Mouse (Mus musculus): Measurements from ENCODE around the gene F2r. TPM values are rescaled to one million over a fixed set of nuclear protein-coding genes. Genes with fewer than 3 reads are reported as not detected.

F2r gene
- polyA plus RNA-seq, 1 experiment = 1.1 TPM

- TF ChIP-seq POLR2A (IDR thresholded peaks at IDR 0.05; ENCODE audit: control insufficient read depth, low read depth, low read length) = 0 out of 2 replicates have a peak, but pooled peaks have one; percentile 5
- no peak for TF ChIP-seq CTCF (IDR thresholded peaks at IDR 0.05; ENCODE audit: control insufficient read depth, insufficient read depth, insufficient replicate concordance, low read depth, low read length)
- Histone ChIP-seq H3K4me3 (ENCODE audit: control insufficient read depth, low read depth, low read length) (peak overlapping the region; percentile 88), H3K27ac (ENCODE audit: control insufficient read depth, insufficient read depth, low read depth, low read length) (no peak overlapping the region; the same call in 1 of the 2 replicates), H3K27me3 (ENCODE audit: control insufficient read depth, insufficient read depth, low read length) (peaks cover 2% of the 10 kb centered on the region; the same call in 1 of the 2 replicates), H3K4me1 (ENCODE audit: control insufficient read depth, insufficient read depth, low read length) (peaks cover 9% of the 10 kb centered on the region), H3K36me3 (ENCODE audit: control insufficient read depth, insufficient read depth, low read length) (no peaks in the 10 kb centered on the region)
These were observed 566 bp downstream of the F2r start for GRCm38 (mm10) chr13:95617671-95618171.

GRCm38 (mm10) chr13:95617082-95617670 lies 1.1 kb downstream of the F2r start:
- Histone ChIP-seq H3K36me3 (ENCODE audit: control insufficient read depth, insufficient read depth, low read length) (no peaks in the 10 kb centered on the region), H3K27me3 (ENCODE audit: control insufficient read depth, insufficient read depth, low read length) (peaks cover 2% of the 10 kb centered on the region; the same call in 1 of the 2 replicates), H3K27ac (ENCODE audit: control insufficient read depth, insufficient read depth, low read depth, low read length) (no peak overlapping the region), H3K4me3 (ENCODE audit: control insufficient read depth, low read depth, low read length) (peak overlapping the region; percentile 88; the same call in 1 of the 2 replicates), H3K4me1 (ENCODE audit: control insufficient read depth, insufficient read depth, low read length) (peaks cover 9% of the 10 kb centered on the region)
- TF ChIP-seq CTCF (IDR thresholded peaks at IDR 0.05; ENCODE audit: control insufficient read depth, insufficient read depth, insufficient replicate concordance, low read depth, low read length) (no peak), POLR2A (IDR thresholded peaks at IDR 0.05; ENCODE audit: control insufficient read depth, low read depth, low read length) (no peak)

DNA sequence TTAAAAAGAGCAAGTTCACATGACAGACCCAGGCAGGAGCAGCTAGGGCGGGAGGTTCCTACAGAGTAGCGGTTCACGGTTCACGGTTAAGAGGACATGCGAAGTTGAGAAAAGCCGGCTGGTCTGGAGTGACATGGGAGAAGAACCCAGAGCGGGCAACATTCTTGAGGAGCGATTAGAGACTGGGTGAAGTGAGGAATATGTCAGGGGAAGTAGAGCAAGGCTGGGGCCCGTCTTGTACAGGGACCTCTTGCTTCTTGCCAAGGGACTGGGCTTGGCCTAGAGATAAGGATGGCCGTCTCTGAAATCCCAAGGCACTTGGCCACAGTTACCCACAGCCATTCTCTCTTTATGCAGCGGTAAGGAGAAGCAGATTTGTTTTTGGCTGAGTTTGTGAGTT lies 1.8 kb downstream of the F2r start:
- Histone ChIP-seq H3K4me3 (ENCODE audit: control insufficient read depth, low read depth, low read length) (no peak overlapping the region), H3K36me3 (ENCODE audit: control insufficient read depth, insufficient read depth, low read length) (no peaks in the 10 kb centered on the region), H3K4me1 (ENCODE audit: control insufficient read depth, insufficient read depth, low read length) (peaks cover 9% of the 10 kb centered on the region), H3K27ac (ENCODE audit: control insufficient read depth, insufficient read depth, low read depth, low read length) (no peak overlapping the region), H3K27me3 (ENCODE audit: control insufficient read depth, insufficient read depth, low read length) (peaks cover 2% of the 10 kb centered on the region; the same call in 1 of the 2 replicates)
- no peak for TF ChIP-seq CTCF (IDR thresholded peaks at IDR 0.05; ENCODE audit: control insufficient read depth, insufficient read depth, insufficient replicate concordance, low read depth, low read length)
- no peak for TF ChIP-seq POLR2A (IDR thresholded peaks at IDR 0.05; ENCODE audit: control insufficient read depth, low read depth, low read length)

GRCm38 (mm10) chr13:95614757-95615156 lies 3.5 kb downstream of the F2r start:
- no peaks in the 10 kb centered on the region for H3K36me3 ChIP-seq (ENCODE audit: control insufficient read depth, insufficient read depth, low read length)
- peaks cover 9% of the 10 kb centered on the region for H3K4me1 ChIP-seq (ENCODE audit: control insufficient read depth, insufficient read depth, low read length)
- H3K27ac ChIP-seq (ENCODE audit: control insufficient read depth, insufficient read depth, low read depth, low read length) = no peak overlapping the region
- no peak overlapping the region for H3K4me3 ChIP-seq (ENCODE audit: control insufficient read depth, low read depth, low read length)
- H3K27me3 ChIP-seq (ENCODE audit: control insufficient read depth, insufficient read depth, low read length) = peaks cover 2% of the 10 kb centered on the region; the same call in 1 of the 2 replicates
- TF ChIP-seq POLR2A (IDR thresholded peaks at IDR 0.05; ENCODE audit: control insufficient read depth, low read depth, low read length) (no peak), CTCF (IDR thresholded peaks at IDR 0.05; ENCODE audit: control insufficient read depth, insufficient read depth, insufficient replicate concordance, low read depth, low read length) (no peak)

GRCm38 (mm10) chr13:95612243-95612642 lies 6.0 kb downstream of the F2r start:
- no peaks in the 10 kb centered on the region for H3K36me3 ChIP-seq (ENCODE audit: control insufficient read depth, insufficient read depth, low read length)

GRCm38 (mm10) chr13:95611752-95612151 lies 6.5 kb downstream of the F2r start:
- no peaks in the 10 kb centered on the region for H3K36me3 ChIP-seq (ENCODE audit: control insufficient read depth, insufficient read depth, low read length)
- no peak for TF ChIP-seq CTCF (IDR thresholded peaks at IDR 0.05; ENCODE audit: control insufficient read depth, insufficient read depth, insufficient replicate concordance, low read depth, low read length)
- TF ChIP-seq POLR2A (IDR thresholded peaks at IDR 0.05; ENCODE audit: control insufficient read depth, low read depth, low read length) = no peak

More at GRCm38 (mm10) chr13:95612243-95612642, 6.0 kb downstream of the F2r start:
- Histone ChIP-seq H3K27ac (ENCODE audit: control insufficient read depth, insufficient read depth, low read depth, low read length) (no peak overlapping the region), H3K27me3 (ENCODE audit: control insufficient read depth, insufficient read depth, low read length) (0 out of 2 replicates have a peak, but pooled peaks cover 2% of the 10 kb centered on the region), H3K4me3 (ENCODE audit: control insufficient read depth, low read depth, low read length) (no peak overlapping the region), H3K4me1 (ENCODE audit: control insufficient read depth, insufficient read depth, low read length) (no peaks in the 10 kb centered on the region)
- TF ChIP-seq CTCF (IDR thresholded peaks at IDR 0.05; ENCODE audit: control insufficient read depth, insufficient read depth, insufficient replicate concordance, low read depth, low read length) = no peak

GRCm38 (mm10) chr13:95610786-95611562 lies 7.3 kb downstream of the F2r start:
- TF ChIP-seq POLR2A (IDR thresholded peaks at IDR 0.05; ENCODE audit: control insufficient read depth, low read depth, low read length) (no peak), CTCF (IDR thresholded peaks at IDR 0.05; ENCODE audit: control insufficient read depth, insufficient read depth, insufficient replicate concordance, low read depth, low read length) (no peak)
- H3K36me3 ChIP-seq (ENCODE audit: control insufficient read depth, insufficient read depth, low read length) = no peaks in the 10 kb centered on the region
- no peaks in the 10 kb centered on the region for H3K4me1 ChIP-seq (ENCODE audit: control insufficient read depth, insufficient read depth, low read length)
- no peak overlapping the region for H3K27ac ChIP-seq (ENCODE audit: control insufficient read depth, insufficient read depth, low read depth, low read length)
- no peak overlapping the region for H3K4me3 ChIP-seq (ENCODE audit: control insufficient read depth, low read depth, low read length)
- H3K27me3 ChIP-seq (ENCODE audit: control insufficient read depth, insufficient read depth, low read length) = no peaks in the 10 kb centered on the region

More at GRCm38 (mm10) chr13:95611752-95612151, 6.5 kb downstream of the F2r start:
- Histone ChIP-seq H3K27ac (ENCODE audit: control insufficient read depth, insufficient read depth, low read depth, low read length) (no peak overlapping the region), H3K4me3 (ENCODE audit: control insufficient read depth, low read depth, low read length) (no peak overlapping the region), H3K27me3 (ENCODE audit: control insufficient read depth, insufficient read depth, low read length) (no peaks in the 10 kb centered on the region), H3K4me1 (ENCODE audit: control insufficient read depth, insufficient read depth, low read length) (no peaks in the 10 kb centered on the region)
